Mouse (Mus musculus) hematopoietic multipotent progenitor cell, adult 10-12 weeks (in vitro differentiated cells): ENCODE data around the gene Rpa2. TPM values are rescaled to one million over a fixed set of nuclear protein-coding genes. Genes with fewer than 3 reads are reported as not detected.

Experiments
- polyA plus RNA-seq: library from polyadenylated mRNA; stranded (reverse); fragments of >175 nt; gene quantifications from 2 replicates; pipeline ENCODE4 v1.2.3, GENCODE M21; 2012; ENCODE audit warnings: low replicate concordance

Rpa2 gene
- polyA plus RNA-seq: 11.9 and 27.3 TPM in 2 replicates

GRCm38 (mm10) chr4:132767914-132768876 is at the start of gene Rpa2:
Gene Rpa2, plus strand, starts transcription at chr4:132768332.

DNA sequence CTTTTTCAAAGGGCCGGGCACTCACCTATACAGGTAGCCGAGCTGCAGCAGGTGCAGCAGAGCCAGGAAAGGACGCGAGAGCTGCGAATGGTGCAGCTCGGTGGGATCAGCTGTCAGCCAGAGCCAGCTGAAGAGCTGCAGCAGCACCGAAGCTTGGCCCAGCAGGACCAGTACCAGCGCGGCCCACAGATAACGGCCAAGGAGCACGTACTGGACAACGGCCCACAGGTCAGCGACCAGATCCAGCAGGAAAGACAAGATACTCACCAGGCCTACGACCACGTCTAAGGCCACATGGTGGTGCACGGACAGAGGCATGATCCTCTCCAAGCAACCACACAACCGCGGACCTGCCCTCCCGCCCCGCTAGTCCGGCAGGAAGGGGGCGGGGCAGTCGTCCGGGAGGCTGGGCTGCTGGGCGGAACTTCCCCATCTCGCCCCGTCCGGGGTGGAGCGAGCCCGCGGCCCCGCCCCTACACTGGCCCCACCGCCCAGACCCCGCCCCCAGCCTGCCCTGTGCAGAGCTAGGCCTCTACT is 35.9 kb upstream of the Rpa2 start, which contains the start of gene Xkr8:
Gene Xkr8 (minus strand): TSS at position 399 of the 537 bp plus-strand sequence.

GRCm38 (mm10) chr4:132756974-132757373 is 11.2 kb upstream of the Rpa2 start, which contains the start of gene Smpdl3b:
Gene Smpdl3b, minus strand, starts transcription at chr4:132757252.

DNA sequence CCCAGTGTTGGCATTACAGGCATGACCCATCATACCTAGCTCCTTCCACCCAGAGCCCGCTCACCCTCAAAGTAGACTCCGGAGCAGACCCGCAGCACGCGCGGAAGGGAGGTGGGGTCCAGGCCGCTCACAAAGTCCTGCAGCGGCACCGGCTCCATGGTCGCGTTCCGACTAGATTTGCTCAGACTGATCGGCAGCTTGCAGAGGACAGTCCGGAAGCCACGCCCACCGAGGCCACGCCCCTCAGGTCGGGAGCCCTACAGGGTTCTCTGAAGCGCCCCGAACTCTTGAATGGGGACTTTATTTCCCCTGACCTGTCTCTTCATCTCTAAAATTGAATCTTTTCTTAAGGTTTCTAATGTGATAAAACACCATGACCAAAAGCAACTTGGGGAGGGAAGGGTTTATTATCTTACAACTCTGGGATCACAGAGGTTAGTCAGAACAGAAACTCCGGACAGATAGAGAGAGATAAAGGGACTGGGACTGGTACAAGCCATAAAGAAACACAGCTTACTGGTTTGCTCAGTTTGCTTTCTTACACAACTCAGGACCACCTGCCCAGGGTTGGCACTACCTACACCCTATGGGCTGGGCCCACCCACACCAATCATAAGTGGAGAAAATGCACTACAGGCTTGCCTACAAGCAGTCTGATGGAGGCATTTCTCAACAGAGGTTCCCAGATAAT is 28.2 kb downstream of the Rpa2 start, which contains the start of gene Themis2:
Gene Themis2 (minus strand): TSS at position 192 of the 691 bp plus-strand sequence.

Other genes starting within 250 kb of the Rpa2 start
- 10.0 and 119 TPM in 2 replicates for gene Atpif1, start 234.7 kb upstream of the Rpa2 start, polyA plus RNA-seq
- 23.6 and 222 TPM in 2 replicates for gene Dnajc8, start 232.8 kb upstream of the Rpa2 start, polyA plus RNA-seq
- gene Ptafr, start 204.3 kb upstream of the Rpa2 start, polyA plus RNA-seq: 3.8 and 6.1 TPM in 2 replicates
- gene Eya3, start 129.3 kb upstream of the Rpa2 start, polyA plus RNA-seq: 4.0 and 4.3 TPM in 2 replicates
- 0.53 and 0.90 TPM in 2 replicates for gene Xkr8, start 35.8 kb upstream of the Rpa2 start, polyA plus RNA-seq
- gene Smpdl3b, start 11.1 kb upstream of the Rpa2 start, polyA plus RNA-seq: 2.0 and 7.2 TPM in 2 replicates
- 98.8 and 232 TPM in 2 replicates for gene Themis2, start 28.1 kb downstream of the Rpa2 start, polyA plus RNA-seq
- 14.9 and 31.2 TPM in 2 replicates for gene Ppp1r8, start 74.8 kb downstream of the Rpa2 start, polyA plus RNA-seq
- 6.6 and 9.4 TPM in 2 replicates for gene Stx12, start 116.2 kb downstream of the Rpa2 start, polyA plus RNA-seq
- gene Fam76a, start 154.2 kb downstream of the Rpa2 start, polyA plus RNA-seq: 3.5 and 16.4 TPM in 2 replicates
- gene Fgr, start 205.8 kb downstream of the Rpa2 start, polyA plus RNA-seq: 30.6 and 44.0 TPM in 2 replicates
- gene Ahdc1, start 242.9 kb downstream of the Rpa2 start, polyA plus RNA-seq: 92.9 and 191 TPM in 2 replicates